Mouse (Mus musculus): ENCODE measurements around the gene Vti1a. TPM values are rescaled to one million over a fixed set of nuclear protein-coding genes. Genes with fewer than 3 reads are reported as not detected.

Gene Vti1a
- total RNA-seq, 2 experiments from 2014 or later: 53.6 to 56.2 TPM

DNA sequence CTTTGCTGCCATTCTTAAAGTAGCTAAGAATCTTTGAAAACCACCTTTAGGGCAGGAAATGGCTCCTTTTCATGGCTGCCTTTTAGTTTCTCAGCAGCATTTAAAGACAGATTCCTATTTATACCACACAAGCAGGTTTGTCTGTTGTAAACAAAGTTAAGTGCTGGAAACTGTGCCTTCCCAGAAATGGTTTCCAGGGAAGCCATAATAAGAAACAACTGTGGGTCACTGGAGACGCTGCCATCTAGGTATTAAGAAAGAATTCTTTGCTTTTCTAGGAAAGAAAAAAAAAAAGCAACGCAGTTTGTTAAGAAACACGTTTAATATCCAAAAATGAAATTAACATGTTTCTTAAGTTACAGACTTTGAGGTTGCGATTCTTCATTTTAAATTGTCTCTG, 192.1 kb downstream of the Vti1a start:
- DNase-seq (ENCODE audit: extremely low spot score in 1 of 2, low spot score in 1 of 2): no peak

DNA sequence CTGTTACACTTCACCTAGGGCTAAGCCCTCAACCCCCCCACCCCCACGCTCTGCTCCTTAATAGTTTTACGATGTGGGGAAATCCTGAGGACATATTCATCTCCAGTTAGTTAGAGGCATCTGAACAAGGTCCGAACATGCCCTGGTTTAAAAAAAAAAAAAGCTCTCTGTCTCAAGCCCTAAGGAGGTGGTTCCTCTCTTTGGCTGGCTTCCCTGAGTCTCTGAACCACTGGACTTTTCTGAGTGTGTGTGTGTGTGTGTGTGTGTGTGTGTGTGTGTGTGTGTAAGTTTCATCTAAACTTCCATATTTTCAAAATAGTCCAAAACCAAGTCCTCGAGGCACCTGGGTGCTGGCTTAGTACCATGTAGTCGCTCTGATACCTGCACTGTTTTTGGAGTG, 192.9 kb downstream of the Vti1a start:
- no peak for DNase-seq (ENCODE audit: extremely low spot score in 1 of 2, low spot score in 1 of 2)

DNA sequence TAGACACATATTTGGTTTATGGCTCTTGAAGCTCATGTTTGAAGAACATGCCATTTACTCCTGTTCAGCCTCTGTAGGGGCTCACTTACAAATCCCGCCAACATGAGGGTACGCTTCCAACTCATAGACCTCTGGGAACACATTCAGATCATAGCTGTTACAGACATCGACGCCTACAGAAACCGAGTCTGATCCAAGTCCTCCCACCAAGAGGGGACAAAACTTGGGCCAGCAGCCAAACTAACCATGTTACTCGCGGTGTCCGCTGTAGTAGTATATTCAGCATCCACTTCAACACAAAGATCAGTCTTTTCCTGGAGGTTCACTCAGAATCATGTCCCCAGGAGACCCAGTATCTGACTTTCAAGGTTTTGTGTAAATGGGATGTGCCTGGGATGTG, 193.5 kb downstream of the Vti1a start:
- peak in 1 of 2 experiments; percentile 20 for DNase-seq (ENCODE audit: extremely low spot score in 1 of 2, low spot score in 1 of 2)

DNA sequence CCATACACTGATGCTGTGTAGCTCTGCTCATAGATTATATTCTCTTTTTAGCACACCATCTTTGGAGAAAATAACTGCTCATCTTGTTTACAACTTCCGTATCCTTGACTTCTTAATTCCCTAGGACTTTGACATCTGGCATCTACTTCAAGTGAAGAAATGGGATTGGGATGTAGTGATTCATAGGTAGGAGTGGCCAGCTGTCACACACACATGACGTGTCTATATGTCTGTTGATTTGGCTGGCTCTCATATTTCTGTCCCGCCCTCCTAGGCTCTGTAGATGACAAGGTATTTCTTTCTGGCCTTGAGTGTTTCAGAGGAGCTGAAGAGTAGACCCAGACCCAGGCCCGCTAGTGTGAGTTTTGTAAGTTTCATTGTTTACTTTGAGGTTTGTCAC, 197.8 kb downstream of the Vti1a start:
- DNase-seq (ENCODE audit: extremely low spot score in 1 of 2, low spot score in 1 of 2): no peak

DNA sequence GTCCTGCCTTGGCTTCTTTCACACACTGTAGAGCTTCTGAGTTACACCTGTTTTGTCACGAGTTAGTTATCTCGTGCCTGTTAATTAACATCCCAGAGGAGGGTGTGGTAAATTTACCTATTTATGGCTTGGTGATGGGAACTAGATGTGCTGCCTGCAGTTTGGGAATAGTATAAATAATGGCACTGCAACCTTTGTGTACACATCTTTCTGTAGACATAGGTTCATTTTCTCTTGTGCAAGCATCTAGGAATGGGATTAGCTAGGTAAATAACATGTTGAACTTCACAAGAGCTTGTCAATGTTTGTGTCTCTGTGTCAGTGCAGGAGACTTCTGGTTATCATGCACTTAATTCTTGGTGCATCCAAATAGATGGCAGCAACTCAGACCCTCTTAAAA, 204.1 kb downstream of the Vti1a start:
- DNase-seq (ENCODE audit: extremely low spot score in 1 of 2, low spot score in 1 of 2): no peak

DNA sequence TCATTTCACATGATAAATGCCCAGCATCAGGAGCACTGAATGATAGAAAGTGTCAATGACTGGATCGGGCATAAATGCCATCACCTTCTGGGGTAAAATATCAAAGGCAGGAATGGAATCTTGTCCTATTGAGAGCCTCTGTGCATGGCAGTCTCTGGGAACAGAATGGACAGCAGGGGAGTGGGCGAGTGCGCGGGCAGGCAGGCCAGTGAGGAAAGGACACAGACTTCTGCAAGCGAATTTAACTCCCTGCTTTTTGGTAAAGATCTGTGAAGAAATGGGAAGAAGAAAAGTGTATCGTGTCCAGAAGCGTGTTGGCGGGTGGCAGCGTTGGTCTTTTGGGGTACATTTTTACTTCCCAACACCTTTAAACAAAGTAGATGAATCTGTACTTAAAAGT, 207.2 kb downstream of the Vti1a start:
- DNase-seq (ENCODE audit: extremely low spot score in 1 of 2, low spot score in 1 of 2): no peak

DNA sequence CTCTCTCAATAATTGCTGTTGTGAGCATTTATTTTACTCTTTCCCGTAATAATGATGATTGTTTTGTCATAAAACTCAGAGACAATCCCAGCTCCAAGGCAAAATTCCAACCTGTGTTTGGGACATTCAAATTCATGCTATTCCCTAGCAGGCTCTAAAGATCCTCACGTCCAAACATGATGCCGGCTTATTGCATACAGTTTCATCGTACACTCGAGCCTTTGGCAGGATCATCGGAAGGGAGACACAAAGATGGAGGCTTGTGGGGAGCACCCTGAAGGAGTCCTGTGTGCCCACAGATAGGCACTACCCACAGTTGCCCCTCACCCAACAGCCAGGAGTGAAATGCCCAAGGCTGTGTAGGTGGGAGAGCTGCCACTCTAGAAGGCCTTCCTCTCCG, 208.3 kb downstream of the Vti1a start:
- no peak for DNase-seq (ENCODE audit: extremely low spot score in 1 of 2, low spot score in 1 of 2)

DNA sequence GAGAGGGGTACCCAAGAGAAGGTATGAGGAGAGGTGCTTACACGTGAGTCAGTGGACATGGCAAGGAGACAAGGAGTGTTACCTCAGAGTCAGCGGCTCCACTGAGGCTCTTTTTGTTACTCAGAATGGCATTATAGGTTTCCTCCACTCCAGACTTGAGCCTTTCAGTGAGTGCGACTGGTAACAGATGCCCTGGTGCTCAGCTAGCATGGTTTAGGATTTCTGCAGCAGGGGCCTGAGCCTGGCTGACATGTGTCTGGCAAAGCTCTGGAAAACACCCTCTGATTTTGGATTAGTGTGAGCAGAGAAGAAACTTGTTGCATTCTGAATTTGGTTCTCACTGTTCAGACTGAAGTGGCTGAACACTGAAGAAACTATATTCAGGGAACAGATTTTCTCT, 209.0 kb downstream of the Vti1a start:
- no peak for DNase-seq (ENCODE audit: extremely low spot score in 1 of 2, low spot score in 1 of 2)

DNA sequence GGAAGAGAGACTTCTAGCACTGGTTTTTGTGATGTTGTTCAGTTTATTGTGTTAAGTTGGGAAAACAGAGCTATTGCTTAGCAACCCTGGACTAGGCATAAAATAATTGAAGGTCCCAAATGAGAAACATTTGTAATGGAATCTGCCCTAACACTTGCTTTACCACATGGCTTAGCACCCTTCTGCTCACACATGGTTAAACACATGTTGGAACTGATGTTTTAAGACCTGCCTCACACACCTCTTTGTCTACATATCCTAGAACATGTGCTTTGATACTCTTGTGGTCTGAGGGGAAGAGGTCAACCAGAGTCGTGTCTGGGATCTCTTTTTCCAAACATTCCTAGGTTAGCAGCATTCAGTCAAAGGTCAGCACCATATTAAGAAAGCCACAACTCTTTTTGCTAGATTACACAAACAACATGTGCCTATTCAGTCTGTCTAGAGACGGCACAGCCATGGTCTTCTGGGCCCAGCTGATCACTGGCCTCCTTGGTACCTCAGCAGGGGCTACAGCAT, 210.7 kb downstream of the Vti1a start:
- no peak for DNase-seq (ENCODE audit: extremely low spot score in 1 of 2, low spot score in 1 of 2)

DNA sequence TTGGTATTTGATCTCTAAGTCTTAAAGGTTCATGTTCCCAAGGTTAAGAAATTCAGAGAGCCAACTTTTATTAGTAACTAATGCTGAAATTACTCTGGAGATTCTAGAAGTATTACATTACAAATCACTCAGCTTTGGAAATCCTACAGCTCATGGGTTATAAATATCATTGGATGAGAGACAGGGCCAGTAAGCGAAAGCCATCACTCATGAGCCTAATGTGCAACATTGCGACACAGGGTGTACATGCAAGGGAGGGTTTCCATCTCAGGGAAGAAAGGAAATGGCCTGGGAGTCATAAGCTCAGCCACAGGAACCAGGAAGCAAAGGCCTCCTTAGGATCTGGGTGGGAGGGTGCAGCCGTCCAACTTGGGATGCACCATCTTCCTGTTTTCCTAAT, 213.9 kb downstream of the Vti1a start:
- DNase-seq (ENCODE audit: extremely low spot score in 1 of 2, low spot score in 1 of 2): no peak

DNA sequence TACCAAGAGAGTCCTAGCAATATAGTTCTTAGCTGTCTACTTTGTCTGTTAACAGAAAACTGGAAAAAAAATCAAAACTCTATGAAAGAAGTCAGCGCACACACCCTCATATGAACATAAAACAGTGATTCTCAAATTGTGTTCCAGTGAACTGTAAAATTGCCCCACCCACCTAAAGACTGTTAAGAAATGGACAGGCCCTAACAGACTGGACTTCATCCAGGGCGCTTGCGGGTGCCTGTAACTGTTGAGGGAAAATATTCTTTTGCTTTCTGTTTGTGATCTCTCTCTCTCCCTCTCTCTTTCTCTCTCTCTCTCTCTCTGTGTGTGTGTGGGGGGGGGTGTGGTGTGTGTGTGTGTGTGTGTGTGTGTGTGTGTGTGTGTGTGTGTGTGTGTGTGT, 216.6 kb downstream of the Vti1a start:
- DNase-seq (ENCODE audit: extremely low spot score in 1 of 2, low spot score in 1 of 2): no peak

DNA sequence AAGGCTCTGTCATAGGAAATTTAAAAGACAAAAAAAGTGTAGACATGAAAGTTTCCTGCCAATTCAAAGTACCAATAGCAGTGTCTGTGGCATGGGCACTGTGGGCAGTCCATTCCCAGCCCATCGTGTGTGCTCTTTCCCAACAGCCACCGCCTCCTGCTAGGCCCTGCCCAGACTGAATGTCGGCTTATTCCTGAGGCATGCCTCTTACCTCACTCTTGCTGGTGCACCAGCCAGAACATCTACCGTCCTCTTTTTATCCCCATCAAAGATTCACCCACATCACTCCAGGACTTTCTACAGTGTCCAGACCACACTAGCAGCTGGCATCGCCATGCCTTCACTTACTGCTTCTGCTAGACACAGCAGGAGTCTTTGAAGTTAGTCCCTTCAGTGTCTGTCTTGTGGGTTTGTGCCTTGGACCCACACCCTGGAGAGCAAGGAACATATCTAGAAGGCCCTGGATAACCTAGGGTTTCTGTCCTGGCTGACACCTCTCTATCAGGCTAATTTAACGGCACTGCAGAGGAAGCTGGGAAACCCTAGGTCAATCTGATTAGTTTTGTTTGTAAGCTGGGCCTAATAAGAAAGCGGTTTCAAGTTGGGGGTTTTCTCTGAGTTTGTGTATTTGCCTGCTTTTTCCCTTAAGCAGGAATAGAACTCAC, 220.3 kb downstream of the Vti1a start:
- DNase-seq (ENCODE audit: extremely low spot score in 1 of 2, low spot score in 1 of 2): no peak

DNA sequence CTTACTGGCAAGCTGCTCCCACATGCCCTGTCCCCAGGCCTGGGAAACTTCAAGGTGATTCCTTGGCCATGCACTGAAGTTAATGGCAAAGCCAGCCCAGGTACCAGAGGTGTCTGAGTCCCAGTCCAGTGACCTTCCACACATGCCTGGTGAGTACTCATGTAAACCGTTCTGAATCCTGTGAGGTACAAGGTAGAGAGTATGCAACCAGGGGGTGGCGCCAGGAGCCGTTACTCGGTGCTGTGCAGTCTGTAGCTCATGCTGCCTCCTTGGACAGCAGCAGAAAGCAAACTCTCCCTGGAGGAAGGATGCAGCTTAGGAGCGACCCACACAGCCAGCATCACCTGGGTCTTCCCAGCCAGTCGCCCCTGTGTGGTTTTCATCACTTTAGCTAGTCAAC, 221.6 kb downstream of the Vti1a start:
- DNase-seq (ENCODE audit: extremely low spot score in 1 of 2, low spot score in 1 of 2): peak in 1 of 2 experiments; percentile 28

DNA sequence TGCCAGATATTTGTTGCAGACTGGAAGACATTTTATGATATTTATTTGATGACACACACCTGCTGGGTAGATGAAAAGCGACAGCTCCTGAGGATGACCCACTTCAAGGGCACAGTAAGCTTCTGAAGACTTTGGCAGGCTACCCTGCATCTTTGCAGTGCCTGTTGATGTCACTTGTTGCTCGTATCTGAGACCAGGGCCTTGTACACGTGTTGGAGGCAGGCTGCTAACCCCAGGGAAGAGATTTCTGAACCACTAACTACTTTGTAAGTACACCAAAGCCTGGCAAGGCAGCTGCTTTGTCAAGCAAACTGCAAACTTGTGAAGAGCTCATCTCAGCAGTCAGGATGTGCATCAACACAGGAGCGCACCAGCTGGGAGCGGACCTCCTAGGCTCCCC, 225.5 kb downstream of the Vti1a start:
- DNase-seq (ENCODE audit: extremely low spot score in 1 of 2, low spot score in 1 of 2): no peak

DNA sequence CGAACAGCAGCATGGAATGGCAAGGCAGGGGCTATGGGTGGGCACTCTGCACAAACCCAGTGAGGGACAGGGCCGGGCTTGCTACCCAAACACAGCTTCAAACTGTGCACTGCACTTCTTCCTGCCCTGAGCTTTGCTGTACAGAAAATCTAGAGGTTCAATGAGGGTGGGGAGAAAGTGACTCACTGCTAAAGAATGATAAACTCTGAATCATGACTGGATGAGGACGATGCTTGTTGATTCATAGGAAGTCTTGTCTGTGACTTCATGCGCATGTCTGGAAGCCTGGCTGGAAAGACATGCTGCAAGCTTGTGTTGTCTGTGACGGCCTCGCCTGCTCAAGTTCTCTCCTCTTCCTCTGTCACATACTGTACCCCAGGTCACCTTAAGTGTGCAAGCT, 226.4 kb downstream of the Vti1a start:
- no peak for DNase-seq (ENCODE audit: extremely low spot score in 1 of 2, low spot score in 1 of 2)

DNA sequence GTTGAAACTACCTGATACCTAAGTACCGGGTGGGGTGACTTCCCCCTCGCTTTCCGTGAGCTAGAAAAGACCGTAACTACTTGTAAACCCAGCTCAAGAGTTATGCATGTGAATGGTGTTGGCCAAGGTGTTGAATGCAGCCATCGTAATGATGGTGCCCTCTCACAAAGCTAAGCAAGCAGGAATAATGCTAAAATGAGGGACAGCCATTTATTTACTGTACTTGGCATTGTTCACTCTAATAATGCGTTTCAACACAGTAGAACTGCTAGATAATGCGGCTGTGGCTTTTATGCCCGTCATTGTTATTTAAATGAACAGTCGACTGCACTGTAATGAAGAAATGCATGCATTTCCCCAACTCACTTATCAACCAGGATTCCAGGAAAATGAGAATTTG, 227.1 kb downstream of the Vti1a start:
- DNase-seq (ENCODE audit: extremely low spot score in 1 of 2, low spot score in 1 of 2): no peak

DNA sequence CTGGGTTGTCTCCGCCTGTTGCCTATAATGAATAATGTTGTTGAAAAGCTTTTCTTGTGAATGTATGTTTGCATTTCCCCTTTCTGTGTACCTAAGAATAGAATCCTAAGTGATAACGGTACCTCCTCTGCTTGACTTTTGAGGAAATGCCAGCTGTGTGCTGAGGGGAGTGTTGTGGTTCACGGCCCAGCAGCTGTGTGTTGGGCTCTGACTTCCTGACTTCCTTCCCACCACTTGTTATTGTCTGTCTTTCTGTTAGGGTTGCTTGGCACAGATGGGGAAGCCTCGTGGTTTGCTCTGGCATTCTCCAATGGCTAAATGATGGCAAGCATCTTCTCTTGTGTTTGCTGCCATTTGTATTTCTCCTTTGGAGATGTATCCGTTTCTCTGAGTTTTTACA, 228.4 kb downstream of the Vti1a start:
- DNase-seq (ENCODE audit: extremely low spot score in 1 of 2, low spot score in 1 of 2): no peak

DNA sequence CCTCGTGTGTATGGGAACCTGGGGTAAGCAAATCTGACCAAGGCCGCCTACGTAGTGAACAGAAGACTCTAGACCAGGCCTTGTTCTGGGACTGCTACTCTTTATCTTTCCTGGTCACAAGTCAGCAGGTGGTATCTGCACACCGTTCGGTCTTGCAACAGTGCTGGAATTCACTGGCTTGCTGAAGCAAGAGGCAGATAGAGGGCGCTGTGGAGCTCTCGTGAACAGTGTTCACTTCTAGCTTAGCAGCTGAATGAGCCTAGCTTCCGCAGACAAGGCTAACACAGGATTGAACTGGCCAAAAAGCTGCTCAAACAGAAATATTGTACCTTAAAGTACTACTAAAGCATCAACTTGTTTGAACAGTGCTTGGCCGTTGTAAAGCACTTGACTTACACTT, 229.4 kb downstream of the Vti1a start:
- peak; percentile 38 to 89 for DNase-seq (ENCODE audit: extremely low spot score in 1 of 2, low spot score in 1 of 2)

DNA sequence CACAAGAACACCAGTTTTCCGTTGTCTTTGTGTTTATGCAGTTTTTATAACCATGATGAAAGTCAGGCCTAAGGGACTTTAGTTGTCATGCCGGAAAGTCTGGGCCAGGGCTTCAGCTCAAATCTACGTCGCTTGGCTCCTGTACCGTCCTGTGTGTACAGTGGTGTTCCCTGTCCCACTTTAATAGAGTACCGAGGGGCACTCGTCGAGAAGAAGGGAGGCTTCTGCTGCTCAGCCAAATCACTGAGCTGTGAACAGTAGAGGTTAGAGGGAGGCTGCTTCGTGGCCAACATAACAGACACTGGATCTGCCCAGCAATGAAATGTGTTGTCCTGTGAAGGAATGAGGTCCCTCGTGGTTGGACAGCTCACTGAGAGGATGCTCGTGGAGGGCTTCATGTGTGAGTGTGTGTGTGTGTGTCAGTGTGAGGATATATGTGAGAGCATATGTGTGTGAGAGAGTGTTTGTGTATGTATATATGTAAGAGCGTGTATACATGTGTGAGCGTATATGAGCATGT, 230.0 kb downstream of the Vti1a start:
- DNase-seq (ENCODE audit: extremely low spot score in 1 of 2, low spot score in 1 of 2): no peak

DNA sequence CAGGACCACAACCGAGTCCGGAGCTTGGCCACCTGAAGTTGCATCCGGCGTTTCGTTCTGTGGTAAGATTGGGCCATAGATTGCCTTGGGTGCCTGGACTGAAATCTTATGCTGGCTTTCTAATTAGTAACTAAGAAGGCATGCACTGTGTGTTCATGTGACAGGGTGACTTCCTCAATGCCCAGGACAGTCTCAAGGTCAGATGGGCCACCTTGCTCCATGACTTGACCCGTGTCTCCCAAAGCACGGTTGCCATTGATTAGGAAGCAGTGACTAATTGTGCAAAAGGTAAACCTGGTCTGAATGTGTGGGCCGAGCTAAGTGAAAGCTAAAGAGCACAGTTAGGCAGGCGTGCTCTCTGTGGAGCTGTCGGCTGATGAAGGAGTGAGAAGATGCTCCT, 232.1 kb downstream of the Vti1a start:
- DNase-seq (ENCODE audit: extremely low spot score in 1 of 2, low spot score in 1 of 2): no peak

DNA sequence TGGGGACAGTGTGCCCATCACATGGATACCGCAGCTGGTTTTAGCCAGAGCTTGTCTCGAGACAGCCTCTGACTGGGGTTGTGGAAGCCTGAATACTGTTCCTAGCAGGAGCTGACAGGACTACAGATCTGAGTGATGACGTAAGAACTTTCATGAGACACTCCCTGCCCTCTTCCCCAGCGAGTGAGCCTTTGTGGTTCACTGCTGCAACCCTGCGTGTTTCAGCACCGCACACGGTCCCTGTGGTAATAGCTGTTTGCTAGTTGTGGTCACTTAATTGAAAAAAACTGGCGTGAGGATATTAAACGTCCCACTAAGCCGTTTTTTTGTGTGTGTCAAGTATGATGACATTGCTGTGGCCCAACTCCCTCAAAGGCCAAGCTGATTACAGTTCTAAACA, 232.6 kb downstream of the Vti1a start:
- DNase-seq (ENCODE audit: extremely low spot score in 1 of 2, low spot score in 1 of 2): no peak

DNA sequence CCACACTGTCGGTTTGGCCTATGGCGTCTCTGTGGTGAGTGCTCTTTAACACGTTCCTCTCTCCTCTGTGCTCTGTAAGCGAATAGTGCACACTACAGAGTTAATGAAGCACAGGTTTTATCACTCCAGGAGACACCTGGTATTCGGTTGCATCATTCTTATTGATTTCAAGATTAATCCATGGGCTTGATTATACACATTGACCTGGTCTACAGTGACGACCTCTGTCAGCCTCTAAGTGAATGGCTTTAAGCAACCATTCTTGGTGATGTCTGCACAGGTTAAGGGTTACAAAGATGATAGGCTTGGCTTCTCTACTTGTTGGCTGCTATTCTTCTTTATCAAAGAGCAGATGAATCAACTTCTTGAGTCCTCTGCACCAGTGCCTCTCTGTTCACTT, 234.1 kb downstream of the Vti1a start:
- no peak for DNase-seq (ENCODE audit: extremely low spot score in 1 of 2, low spot score in 1 of 2)

DNA sequence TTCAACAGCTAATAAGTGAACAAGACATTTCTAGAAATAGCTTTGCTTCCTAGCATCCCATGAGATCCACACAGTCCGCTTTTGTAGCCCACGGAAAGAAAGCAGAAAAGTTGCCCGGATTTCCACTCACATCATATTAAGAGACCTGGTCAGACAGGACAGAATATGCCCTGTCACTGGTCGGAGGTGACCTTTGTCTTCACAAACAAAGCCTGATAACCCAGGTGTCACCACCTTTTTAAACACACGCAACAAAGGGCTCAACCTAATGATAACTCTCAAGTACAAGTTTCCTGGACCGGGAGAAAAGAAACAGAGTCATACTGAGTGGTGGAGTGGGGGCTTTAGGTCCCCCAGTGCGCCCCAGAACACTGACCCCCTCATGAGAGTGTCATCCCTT, 236.2 kb downstream of the Vti1a start:
- no peak for DNase-seq (ENCODE audit: extremely low spot score in 1 of 2, low spot score in 1 of 2)

Data from layer of hippocampus, postnatal 25 days (tissue).